Mouse (Mus musculus) heart, postnatal 14 days (tissue): ENCODE data around the gene Immp2l. TPM values are rescaled to one million over a fixed set of nuclear protein-coding genes. Genes with fewer than 3 reads are reported as not detected.
A peak's percentile ranks its signal among the peaks of the same experiment; 100 is the strongest.
"Not testable (repeated sequence)": the region's sequence is repeated elsewhere in the genome, so short reads cannot be mapped to it uniquely, and the experiment has no call there.

Source experiments
- DNase-seq, 2 experiments: peaks; one replicate each; pipeline ENCODE4 v3.0.0; 2021 to 2022
- intact Hi-C: fragments of 180-260 bp; cut with DNase I; formaldehyde crosslinking; loops from one replicate; pipeline ENCODE4 v1.15.1; 2025
- total RNA-seq, 2 experiments: library from RNA; stranded (reverse); gene quantifications; 2 replicates each; pipeline ENCODE4 v1.2.3; 2021

Gene Immp2l
- total RNA-seq, 2 experiments from 2014 or later, result 8.2 to 9.9 TPM

DNA sequence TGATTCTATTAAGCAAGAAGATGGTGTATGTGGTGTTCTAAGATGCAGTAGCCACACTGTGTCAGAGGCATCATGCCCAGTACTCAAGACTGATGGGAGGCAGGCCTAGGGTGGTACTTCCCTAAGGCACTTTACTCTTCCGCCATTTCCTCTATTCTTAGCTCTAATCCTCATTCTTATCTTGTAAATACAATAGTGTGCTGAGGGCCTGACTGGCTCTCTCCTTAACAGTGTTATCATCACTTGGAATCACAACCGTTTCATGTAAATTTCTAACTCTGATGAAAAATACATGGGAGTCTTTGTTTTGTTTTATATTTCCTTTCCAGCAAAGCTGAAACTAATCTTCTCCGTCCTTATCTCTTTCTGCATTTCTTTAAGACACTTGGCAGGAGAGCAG, 750.1 kb downstream of the Immp2l start:
- intact Hi-C loops, result no loop called here
- no peak for DNase-seq

DNA sequence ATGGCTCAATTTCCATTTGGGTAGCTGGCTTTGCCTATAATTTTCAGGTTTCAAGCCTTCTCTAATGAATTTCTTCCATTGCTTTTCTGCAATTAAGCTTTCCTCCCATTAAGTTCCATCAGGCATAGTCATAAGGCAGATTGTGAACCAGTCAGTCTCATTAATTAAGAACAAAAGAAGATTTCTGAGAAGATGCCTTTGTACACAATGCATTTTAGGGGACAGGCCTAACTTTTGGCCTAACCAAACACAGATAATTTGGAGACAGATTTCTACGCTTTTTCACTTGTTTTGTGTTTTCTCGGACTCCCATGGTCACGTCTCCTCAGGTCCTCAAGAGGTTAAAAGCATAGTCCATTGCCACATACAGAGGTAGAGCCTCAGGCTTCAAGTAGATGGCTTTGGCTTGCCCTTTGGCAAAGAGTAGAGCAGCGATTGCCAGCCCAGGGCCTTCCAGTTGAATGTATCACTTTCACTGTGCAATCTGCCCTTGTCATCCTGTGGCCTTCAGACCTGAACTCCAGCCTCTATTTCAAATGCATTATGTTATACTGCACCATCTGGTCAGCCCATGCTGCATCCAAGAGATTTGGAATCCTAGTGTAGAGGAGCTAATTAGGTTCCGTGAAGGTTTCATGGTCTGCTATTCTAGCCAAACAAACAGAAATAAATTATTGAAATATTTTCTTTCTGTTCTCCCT, 750.9 kb downstream of the Immp2l start:
- DNase-seq, result peak in 1 of 2 experiments; percentile 1
- intact Hi-C loops, result no loop called here

DNA sequence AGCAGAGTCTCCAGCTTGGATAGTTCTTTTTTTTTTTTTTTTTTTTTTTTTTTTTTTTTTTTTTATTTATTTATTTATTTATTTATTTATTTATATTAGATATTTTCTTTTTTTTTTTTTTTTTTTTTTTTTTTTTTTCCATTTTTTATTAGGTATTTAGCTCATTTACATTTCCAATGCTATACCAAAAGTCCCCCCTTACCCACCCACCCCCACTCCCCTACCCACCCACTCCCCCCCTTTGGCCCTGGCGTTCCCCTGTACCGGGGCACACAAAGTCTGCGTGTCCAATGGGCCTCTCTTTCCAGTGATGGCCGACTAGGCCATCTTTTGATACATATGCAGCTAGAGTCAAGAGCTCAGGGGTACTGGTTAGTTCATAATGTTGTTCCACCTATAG, 753.9 kb downstream of the Immp2l start:
- intact Hi-C loops, DNase-seq: not testable (repeated sequence)

DNA sequence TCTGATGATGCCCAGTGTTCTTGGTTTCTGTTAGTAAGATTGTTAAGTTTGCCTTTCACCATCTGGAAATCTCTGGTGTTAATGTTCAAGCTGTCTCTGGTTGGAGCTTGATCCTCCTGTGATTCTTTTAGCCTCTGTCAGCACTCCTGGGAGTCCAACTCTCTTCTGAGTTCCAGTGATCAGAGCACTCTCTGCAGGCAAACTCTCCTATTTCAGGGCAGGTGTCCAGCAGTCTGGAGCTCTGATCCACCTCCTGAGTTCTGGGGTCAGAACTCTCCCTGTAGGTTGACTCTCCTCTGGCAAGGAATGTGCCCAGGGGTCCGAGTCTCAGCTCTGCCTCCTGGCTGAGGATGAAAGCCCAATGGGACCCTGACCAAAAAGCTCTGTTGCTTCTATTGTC, 769.8 kb downstream of the Immp2l start:
- intact Hi-C loops, DNase-seq: not testable (repeated sequence)

DNA sequence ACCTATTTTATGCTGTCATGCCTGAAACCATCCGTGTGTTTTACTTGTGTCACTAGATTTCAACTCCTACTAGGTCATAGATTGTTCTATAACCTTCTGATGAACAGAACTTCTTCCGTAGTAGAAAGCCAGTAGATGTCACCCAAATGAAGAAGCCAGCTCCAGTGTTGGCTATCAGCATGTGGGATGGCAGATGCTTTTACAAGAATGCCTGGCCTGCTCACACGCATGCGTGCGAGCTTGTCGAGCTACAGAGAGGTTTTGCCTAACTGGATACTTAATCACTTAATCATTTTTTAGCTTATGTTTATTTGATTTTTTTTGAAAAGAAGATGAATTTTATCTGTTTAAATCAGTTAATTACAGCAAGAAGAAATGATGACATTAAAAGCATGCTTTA, 805.6 kb downstream of the Immp2l start:
- intact Hi-C loops, result no loop called here
- no peak for DNase-seq

DNA sequence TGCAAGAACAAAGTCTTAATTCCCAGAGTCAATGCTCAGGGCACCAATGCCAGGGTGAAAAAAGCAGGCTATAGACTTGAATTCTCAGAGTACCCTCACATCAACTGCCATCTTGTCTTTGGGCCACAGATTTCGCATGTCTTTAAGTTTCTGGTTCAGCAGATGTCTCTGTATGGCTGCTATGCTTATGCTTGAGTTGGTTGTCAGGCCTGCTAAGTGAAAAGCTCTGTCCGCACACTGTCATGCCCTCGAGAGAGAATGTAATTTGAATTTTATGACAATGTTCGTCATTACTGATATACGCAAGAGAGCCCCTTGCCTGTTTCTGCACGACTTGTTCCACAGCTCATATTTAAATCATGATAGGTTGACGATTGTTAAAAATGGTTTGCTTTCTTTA, 807.8 kb downstream of the Immp2l start:
- no peak for DNase-seq
- intact Hi-C loops, result no loop called here

DNA sequence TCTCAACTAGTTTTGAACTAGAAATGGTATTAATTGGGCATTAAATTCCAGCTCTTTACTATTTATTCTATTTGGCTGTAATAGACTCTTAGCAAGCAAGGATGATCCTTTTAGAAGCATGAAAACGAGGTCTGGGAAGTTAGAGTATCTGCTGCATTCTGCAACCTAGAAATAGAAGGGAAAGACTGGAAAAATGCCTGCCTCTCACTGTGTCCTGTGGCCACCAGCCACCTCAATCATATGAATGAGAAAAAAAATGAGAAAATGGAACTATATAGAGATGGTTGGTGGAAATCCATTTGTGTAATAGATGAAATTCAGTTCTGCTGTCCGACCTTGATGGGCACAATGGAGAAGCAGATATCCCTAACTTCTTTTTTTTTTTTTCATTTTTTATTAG, 810.8 kb downstream of the Immp2l start:
- intact Hi-C loops, result no loop called here
- no peak for DNase-seq

DNA sequence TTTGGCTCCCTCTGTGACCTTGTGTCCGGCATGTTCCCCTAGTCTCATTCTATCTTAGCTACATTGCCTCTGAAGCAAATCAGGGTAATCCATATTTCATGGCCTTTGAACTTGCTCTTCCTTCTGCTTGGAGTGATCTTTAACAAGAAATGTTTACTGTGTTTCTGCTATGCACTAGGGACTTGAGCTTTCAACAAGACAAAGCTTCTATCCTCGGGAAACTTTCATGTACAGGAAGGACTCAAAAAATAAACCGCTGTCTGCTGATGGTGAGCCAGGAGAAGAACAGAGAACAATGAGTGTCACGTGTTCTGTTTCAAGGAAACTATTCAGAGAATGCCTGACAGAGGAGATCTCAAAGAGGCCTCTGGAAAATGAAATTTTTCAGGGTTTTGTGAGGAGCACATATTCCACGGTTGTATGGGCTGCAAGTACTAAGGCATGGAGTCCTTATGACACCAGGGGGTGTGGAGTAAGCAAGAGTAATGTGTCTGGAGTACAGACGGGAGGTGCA, 814.5 kb downstream of the Immp2l start:
- DNase-seq, result no peak
- intact Hi-C loops, result no loop called here

DNA sequence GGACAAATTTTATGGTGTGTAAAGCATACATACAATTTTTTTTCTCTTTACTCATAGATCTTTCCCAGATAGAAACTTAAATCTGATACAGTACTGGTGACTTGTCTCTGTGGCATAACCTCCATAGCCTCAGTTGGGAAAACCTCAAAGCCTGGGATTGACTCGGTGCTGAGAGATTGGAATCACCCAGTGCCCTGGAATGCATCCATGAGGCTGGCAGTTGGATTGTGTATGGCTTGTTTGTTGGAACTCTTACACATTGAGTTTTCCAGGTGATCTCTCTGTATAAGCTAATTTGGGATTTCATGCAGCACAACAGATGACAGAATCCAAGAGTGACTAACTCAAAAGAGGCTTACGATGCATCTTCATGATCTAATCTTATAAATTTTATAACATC, 815.4 kb downstream of the Immp2l start:
- DNase-seq, result no peak
- intact Hi-C loops, result no loop called here

DNA sequence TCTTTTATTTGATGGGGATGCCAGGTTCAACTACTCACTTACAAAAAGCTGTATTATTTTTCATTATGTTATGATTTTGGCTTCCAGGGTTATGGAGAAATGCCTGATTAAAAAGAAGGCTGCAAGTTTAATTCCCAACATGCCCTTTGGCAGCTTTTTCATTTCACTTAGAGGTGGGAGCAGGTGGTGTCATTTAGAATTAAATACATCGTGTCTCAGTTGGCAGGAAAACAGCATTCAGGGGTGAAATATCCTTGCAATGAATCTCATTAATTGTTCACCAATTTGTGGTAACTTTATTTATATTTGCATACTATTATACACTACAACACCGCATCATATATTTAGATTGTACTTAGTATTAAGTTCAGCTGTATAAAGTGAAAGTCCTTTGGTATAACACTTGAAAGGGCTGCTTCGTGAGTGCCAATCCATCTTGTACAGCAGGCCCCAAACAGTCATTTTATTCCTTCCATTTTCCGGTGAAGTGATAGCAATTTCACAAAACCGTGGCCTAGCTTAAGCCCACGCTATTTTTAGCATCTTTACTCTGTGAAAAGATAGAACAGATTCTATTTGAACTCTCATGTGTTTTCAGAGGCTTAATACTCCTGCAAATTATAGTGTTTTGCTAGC, 818.9 kb downstream of the Immp2l start:
- intact Hi-C loops, result no loop called here
- no peak for DNase-seq

DNA sequence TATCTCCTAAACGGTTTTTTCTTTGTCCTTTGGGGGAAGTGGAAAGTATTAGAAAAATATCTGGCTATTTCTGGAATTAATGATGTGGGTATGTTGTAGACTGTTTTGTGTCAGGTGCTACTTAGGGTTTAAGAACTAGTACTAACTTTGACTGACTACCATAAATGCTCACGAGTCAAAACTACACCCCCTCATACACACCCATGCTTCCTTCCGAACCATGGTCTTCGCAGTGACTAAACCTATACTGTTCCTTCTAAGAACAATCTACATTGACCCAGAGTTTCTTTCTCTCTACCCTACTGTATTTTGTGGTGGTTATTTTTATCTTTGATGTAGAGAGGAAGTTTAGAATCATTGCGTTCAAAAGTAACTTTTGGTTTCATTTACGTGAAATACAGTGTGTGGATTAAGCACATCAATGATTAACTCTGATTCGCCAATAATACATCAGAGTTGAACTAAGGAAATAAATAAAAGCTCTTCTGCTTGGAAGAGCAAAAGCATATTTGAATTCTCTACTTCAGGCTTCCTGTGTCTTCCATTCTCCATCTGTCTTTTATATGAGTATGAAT, 828.1 kb downstream of the Immp2l start:
- DNase-seq, result no peak
- intact Hi-C loops, result no loop called here

DNA sequence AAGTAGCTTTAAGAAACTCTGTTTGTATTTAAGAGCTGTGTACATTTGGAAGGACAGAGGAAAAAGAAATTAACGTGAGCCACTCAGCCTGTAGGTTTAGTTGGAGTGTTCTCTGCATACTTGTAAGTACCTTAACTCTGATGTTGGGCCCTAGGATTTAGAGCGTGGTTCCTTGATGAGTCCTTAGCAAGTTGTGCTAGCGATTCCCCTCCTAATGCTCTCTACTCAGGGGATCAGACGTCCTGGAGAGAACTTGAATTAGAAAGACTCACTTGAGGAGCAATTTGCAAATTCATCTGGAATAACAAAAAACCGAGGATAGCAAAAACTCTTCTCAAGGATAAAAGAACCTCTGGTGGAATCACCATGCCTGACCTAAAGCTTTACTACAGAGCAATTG, 835.8 kb downstream of the Immp2l start:
- intact Hi-C loops, DNase-seq: not testable (repeated sequence)

DNA sequence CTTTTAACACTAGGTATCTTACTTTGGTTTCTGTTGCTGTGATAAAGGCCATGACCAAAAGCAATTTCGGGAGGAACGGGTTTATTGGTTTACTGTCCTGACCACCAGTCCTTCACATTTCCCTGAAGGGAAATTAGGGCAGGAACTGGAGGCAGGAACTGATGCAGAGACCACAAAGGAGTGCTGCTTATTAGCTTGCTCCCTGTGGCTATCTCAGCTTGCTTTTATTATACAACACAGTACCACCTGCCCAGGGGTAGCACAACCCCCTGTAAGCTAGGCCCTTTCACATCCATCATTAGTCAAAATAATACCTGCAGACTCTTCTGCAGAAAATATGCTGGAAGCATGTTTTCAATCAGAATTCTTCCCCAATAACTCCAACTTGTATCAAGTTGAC, 844.4 kb downstream of the Immp2l start:
- no peak for DNase-seq
- intact Hi-C loops, result no loop called here

DNA sequence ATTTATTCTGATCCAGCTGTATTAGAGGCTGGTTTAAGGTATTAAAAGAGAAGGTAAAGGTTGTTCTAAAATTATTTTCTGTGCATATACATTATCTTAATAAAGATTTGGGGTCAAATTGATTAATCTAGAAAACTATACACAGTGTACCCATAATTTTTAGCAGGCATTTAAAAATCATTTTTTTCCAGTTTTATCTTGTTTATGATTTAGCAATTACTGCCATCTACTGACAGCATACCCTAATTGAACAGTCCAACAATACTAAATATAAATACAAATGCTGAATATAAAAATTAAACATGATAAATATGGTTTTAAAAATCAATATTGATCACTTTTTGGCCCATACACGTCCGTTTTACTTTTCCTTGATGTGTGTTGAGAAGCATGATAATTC, 850.1 kb downstream of the Immp2l start:
- DNase-seq, result no peak
- intact Hi-C loops, result no loop called here

DNA sequence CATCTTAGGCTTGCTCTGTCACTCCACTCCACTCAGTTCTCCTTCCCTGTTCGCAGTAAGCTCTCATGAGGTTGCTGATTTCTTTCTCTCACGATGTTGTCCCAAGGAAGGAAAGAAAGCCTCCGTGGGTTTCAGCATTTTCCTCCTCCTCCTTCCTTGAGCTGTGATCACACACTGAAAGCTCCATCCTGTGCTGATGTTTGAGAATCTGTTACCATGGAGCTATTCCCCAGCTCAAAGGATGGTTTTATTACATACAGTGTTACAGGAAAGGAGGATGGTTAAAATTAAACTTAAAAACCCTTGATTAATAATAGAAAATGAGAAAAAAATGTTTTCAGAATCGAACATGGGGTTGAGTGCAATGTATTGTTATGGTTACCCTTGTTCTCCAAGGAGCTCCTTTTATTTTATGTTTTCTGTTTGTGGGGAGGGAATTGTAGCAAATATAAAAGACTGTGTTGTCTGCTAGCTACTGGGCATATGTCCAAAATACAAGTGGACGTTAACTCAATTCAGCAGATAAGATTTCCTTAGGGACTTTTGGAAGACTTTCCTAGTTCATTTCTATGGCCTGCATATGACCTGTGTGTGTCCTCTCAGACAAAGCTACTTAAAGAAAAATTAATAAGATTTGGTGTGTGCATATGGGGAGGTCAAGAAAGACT, 853.5 kb downstream of the Immp2l start:
- intact Hi-C loops, result no loop called here
- DNase-seq, result no peak

DNA sequence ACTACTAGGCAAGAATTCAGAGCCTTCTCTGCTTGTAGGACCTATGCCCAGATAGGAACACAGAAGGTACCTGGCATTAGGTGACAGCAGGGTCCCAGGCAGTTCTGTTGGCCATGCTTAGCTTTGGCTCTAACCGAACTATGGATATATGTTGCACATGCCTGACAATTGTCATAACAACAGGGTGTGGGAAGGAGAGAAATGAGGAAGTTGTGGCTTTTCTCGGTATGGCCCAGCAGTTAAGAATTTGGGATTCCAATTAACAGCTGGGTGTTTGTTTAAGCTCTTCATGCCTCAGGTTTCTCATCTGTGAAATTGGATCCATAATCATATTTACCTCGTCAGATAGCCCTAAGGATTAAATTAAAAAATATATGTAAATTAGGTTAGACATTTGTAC, 854.6 kb downstream of the Immp2l start:
- intact Hi-C loops, result no loop called here
- no peak for DNase-seq

DNA sequence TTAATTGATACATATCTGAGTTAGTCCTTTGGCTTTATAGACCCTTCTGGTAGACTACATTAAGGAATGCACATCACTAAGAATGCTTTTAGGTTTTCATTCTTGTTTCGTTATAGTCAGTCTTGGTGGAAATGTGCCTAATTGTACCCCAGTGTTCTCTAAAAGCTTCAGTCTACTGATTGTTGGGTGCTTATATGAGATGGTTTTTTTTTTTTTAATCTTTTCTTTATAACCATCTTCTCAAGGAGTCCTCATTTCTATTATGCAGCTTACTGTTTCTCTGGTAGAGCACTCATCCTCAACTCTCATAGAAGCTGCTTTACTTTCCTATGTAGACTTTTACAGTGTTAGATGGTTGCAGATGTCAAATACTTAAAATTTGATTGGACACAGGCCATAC, 855.1 kb downstream of the Immp2l start:
- no peak for DNase-seq
- intact Hi-C loops, result no loop called here

DNA sequence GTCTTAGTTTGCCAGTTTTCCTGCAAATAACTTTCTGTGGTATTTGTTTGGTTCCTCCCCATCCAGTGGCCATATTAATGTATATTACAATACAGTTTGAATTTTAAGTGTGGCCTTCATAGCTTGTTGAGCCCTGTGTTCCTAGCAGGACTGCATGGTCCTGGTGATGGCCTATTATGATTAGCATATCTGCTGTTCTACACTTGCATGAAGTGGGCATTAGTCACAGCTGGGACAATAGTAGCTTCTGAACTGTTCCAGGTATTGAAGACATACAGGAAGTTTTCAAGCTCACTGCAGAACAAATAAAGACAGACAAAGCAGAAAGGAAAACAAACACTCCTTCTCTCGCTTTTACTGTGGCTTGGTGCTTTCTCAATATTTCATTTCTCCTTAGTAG, 855.5 kb downstream of the Immp2l start:
- no peak for DNase-seq
- intact Hi-C loops, result no loop called here

DNA sequence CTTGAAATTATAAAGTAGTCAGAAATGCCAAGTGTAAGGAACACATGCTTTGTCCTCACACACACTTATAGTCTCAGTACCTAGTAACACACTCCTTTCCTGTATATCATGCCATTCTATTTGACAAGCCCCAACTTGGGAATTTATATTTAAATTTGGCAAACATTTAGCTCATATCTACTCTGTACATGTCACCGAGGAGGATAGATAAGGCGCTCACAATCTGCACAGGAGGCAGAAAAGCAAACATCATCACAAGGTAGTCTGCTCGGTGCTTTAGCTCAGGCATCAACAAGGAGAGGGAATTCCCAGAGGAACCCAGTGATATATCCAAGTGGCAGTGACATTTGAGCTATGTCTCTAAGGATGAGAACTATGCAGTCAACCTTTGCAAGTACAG, 856.9 kb downstream of the Immp2l start:
- intact Hi-C loops, result no loop called here
- no peak for DNase-seq

DNA sequence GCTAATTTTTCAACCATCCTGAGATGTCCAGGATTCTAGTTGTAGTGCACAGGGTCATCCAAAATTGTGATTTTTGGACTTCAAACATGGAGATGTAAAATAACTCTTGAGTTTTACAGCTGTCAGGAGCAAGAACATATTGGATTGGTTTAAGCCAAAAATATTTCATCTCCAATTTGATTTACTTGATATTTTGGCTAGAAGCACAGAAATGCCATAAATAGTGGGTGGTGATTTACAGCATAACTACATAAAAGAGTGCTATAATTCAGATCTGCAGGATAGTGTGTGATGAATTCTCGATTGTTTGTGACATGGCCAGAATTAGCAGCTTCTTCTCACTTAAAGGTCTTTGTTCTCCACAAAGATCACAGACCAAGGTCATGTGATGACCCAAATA, 884.1 kb downstream of the Immp2l start:
- intact Hi-C loops, result no loop called here

DNA sequence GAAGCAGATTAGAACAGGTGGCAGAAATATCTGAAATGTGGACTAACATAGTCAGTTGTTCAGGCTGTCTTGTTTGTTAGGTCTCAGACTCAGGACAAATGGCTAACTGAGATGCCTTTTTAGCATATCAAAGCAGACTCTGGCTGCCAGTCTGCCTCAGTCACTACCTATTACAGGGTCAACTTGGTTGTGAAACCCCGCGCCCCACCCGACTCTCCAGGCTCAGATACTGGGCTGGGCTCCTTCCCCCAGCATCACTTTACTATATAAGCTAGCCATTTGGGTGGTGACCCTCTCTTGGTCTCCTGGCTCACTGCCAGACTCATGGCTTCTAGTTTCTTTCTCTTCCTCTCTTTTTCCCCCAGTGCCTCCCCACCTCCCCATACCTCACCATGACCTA, 887.7 kb downstream of the Immp2l start:
- intact Hi-C loops, result no loop called here
- DNase-seq, result no peak

More for the DNA sequence above, 884.1 kb downstream of the Immp2l start:
- no peak for DNase-seq
